Comparison of ENCODE assay signal across 8 mouse cellular contexts in genomic region chr13:37777351-37778146, GRCm38 (mm10). TPM values are rescaled to one million over a fixed set of nuclear protein-coding genes. Genes with fewer than 3 reads are reported as not detected.
DNase-seq lines count a peak whose midpoint lies in the region; ATAC-seq and TF ChIP-seq lines count a peak whose summit lies in the region.

No protein-coding gene starts in this region.

- H3K4me2 ChIP-seq in embryonic facial prominence, embryonic 15.5 days (replicated peaks): peak overlapping the region; percentile 99
- peak overlapping the region; percentile 100 for H3K4me2 ChIP-seq in limb, embryonic 11.5 days (ENCODE audit: low read depth, severe bottlenecking)
- peak overlapping the region; percentile 100 for H3K4me2 ChIP-seq in neural tube, embryonic 15.5 days

- ATAC-seq in embryonic facial prominence, embryonic 15.5 days (ENCODE audit: insufficient number of reproducible peaks, low FRiP score, low TSS enrichment, low read depth): no peak
- ATAC-seq in limb, embryonic 11.5 days (ENCODE audit: insufficient number of reproducible peaks, low FRiP score, low TSS enrichment, low read depth): no peak
- ATAC-seq in neural tube, embryonic 15.5 days (ENCODE audit: low FRiP score): peak; percentile 12

- 42% methylated on average over 25 of the region's 25 CpGs for WGBS in kidney, adult 2 months
- WGBS in embryonic facial prominence, embryonic 15.5 days: 22% methylated on average over 25 of the region's 25 CpGs
- WGBS in limb, embryonic 11.5 days: 15% methylated on average over 25 of the region's 25 CpGs
- 19% methylated on average over 25 of the region's 25 CpGs for WGBS in neural tube, embryonic 15.5 days

- peak overlapping the region; percentile 51 for H3K4me3 ChIP-seq in kidney, adult 2 months (ENCODE audit: insufficient read depth, low read depth, low read length)
- H3K4me3 ChIP-seq in ES-Bruce4 (ENCODE audit: low read depth, low read length): peak overlapping the region; percentile 83
- peak overlapping the region; percentile 65 for H3K4me3 ChIP-seq in embryonic facial prominence, embryonic 15.5 days (replicated peaks)
- peak overlapping the region; percentile 58 for H3K4me3 ChIP-seq in limb, embryonic 11.5 days (ENCODE audit: low read depth, low read length)
- peak overlapping the region; percentile 51 for H3K4me3 ChIP-seq in neural tube, embryonic 15.5 days (replicated peaks)

- H3K27me3 ChIP-seq in kidney, adult 2 months (replicated peaks; ENCODE audit: control insufficient read depth, insufficient read depth, low read length): no peaks in the 10 kb centered on the region
- peaks cover 2% of the 10 kb centered on the region for H3K27me3 ChIP-seq in ES-Bruce4 (ENCODE audit: control insufficient read depth, insufficient read depth, low read length, poor library complexity, severe bottlenecking)
- no peaks in the 10 kb centered on the region for H3K27me3 ChIP-seq in embryonic facial prominence, embryonic 15.5 days
- peaks cover 9% of the 10 kb centered on the region; the same call in 1 of the 2 replicates for H3K27me3 ChIP-seq in limb, embryonic 11.5 days (ENCODE audit: control insufficient read depth, insufficient read depth, low read length)
- H3K27me3 ChIP-seq in neural tube, embryonic 15.5 days (replicated peaks): peaks cover 28% of the 10 kb centered on the region

- no peak overlapping the region for H3K27ac ChIP-seq in kidney, adult 2 months (ENCODE audit: insufficient read depth, low read depth, low read length)
- H3K27ac ChIP-seq in ES-Bruce4 (ENCODE audit: insufficient read depth, low read length): no peak overlapping the region
- H3K27ac ChIP-seq in embryonic facial prominence, embryonic 15.5 days (replicated peaks): no peak overlapping the region
- H3K27ac ChIP-seq in limb, embryonic 11.5 days (replicated peaks; ENCODE audit: low read depth, low read length): no peak overlapping the region
- no peak overlapping the region for H3K27ac ChIP-seq in neural tube, embryonic 15.5 days (replicated peaks)

- TF ChIP-seq CTCF in kidney, adult 2 months (conservative IDR thresholded peaks at IDR 0.05; ENCODE audit: insufficient read depth, insufficient read length, low read depth, low read length): no peak
- no peak for TF ChIP-seq CTCF in ES-Bruce4 (IDR thresholded peaks at IDR 0.05; ENCODE audit: low read depth, low read length)

- no peak for DNase-seq in kidney, adult 2 months
- DNase-seq in kidney, adult 9 months: no peak
- no peak for DNase-seq in limb, embryonic 11.5 days (ENCODE audit: low spot score)
- no peak for DNase-seq in cerebellum, adult 18-20 months
- no peak for DNase-seq in spleen, adult 12 weeks (ENCODE audit: low spot score)

- TF ChIP-seq EP300 in ES-Bruce4 (IDR thresholded peaks at IDR 0.05; ENCODE audit: insufficient read depth, low read depth, low read length): 0 out of 2 replicates have a peak, but pooled peaks have one; percentile 17

- H3K4me1 ChIP-seq in kidney, adult 2 months (ENCODE audit: control insufficient read depth, insufficient read depth, low read length): no peaks in the 10 kb centered on the region
- peaks cover 4% of the 10 kb centered on the region for H3K4me1 ChIP-seq in ES-Bruce4 (ENCODE audit: control insufficient read depth, insufficient read depth, low read length)
- H3K4me1 ChIP-seq in embryonic facial prominence, embryonic 15.5 days: peaks cover 15% of the 10 kb centered on the region
- 0 out of 2 replicates have a peak, but pooled peaks cover 6% of the 10 kb centered on the region for H3K4me1 ChIP-seq in limb, embryonic 11.5 days (ENCODE audit: control insufficient read depth, insufficient read depth, low read length)
- peaks cover 23% of the 10 kb centered on the region for H3K4me1 ChIP-seq in neural tube, embryonic 15.5 days

- H3K36me3 ChIP-seq in kidney, adult 2 months (ENCODE audit: control insufficient read depth, insufficient read depth, low read length): no peaks in the 10 kb centered on the region
- H3K36me3 ChIP-seq in ES-Bruce4 (ENCODE audit: control insufficient read depth, insufficient read depth, low read length, poor library complexity, severe bottlenecking): no peaks in the 10 kb centered on the region
- H3K36me3 ChIP-seq in embryonic facial prominence, embryonic 15.5 days: no peaks in the 10 kb centered on the region
- H3K36me3 ChIP-seq in limb, embryonic 11.5 days (ENCODE audit: control insufficient read depth, insufficient read depth, low read length): no peaks in the 10 kb centered on the region
- no peaks in the 10 kb centered on the region for H3K36me3 ChIP-seq in neural tube, embryonic 15.5 days

- H3K9me3 ChIP-seq in ES-Bruce4 (replicated peaks; ENCODE audit: control insufficient read depth, insufficient read depth, low read length, poor library complexity, severe bottlenecking): no peaks in the 10 kb centered on the region
- no peaks in the 10 kb centered on the region for H3K9me3 ChIP-seq in embryonic facial prominence, embryonic 15.5 days (replicated peaks)
- H3K9me3 ChIP-seq in limb, embryonic 11.5 days (ENCODE audit: control insufficient read depth, low read length): no peaks in the 10 kb centered on the region
- H3K9me3 ChIP-seq in neural tube, embryonic 15.5 days (replicated peaks): no peaks in the 10 kb centered on the region

- no peak for TF ChIP-seq POLR2A in kidney, adult 2 months (IDR thresholded peaks at IDR 0.05; ENCODE audit: low read depth, low read length)
- TF ChIP-seq POLR2A in ES-Bruce4 (IDR thresholded peaks at IDR 0.05; ENCODE audit: insufficient read depth, low read length): no peak

- peak overlapping the region; percentile 65 for H3K9ac ChIP-seq in ES-Bruce4 (ENCODE audit: low read depth, poor library complexity, severe bottlenecking)
- H3K9ac ChIP-seq in embryonic facial prominence, embryonic 15.5 days: peak overlapping the region; percentile 53
- peak overlapping the region; percentile 67; the same call in 1 of the 2 replicates for H3K9ac ChIP-seq in limb, embryonic 11.5 days (ENCODE audit: low read length)
- peak overlapping the region; percentile 53 for H3K9ac ChIP-seq in neural tube, embryonic 15.5 days (replicated peaks)

RNA-seq across cellular contexts. Expression of gene Rreb1, which starts 0.7 kb away (rescaled TPM):
- 16.7 and 18.3 TPM in 2 replicates for polyA plus RNA-seq in kidney, adult 2 months (2012; rRNA removed)
- polyA plus RNA-seq in ES-Bruce4 (2011; ENCODE audit: insufficient read depth, insufficient read length, low read depth, missing spikeins): 25.9 and 31.5 TPM in 2 replicates
- 14.4 and 14.8 TPM in 2 replicates for polyA plus RNA-seq in embryonic facial prominence, embryonic 15.5 days (2015; fragmentation: Nextera tagmentation; extraction: Ambion mirVana)
- 5.4 and 7.5 TPM in 2 replicates for polyA plus RNA-seq in limb, embryonic 11.5 days (2014; fragmentation: Nextera tagmentation; extraction: Ambion mirVana)
- polyA plus RNA-seq in neural tube, embryonic 15.5 days (2015; fragmentation: Nextera tagmentation; extraction: Ambion mirVana): 3.0 and 3.8 TPM in 2 replicates
